Mouse (Mus musculus) liver, embryonic 14.5 days (tissue): Measurements from ENCODE around the gene Agbl4.

ENCODE experiments used
- CTCF ChIP-seq: IDR thresholded peaks from 2 replicates; pipeline ENCODE4 v1.5.1; 2016; ENCODE audit warnings: antibody characterized with exemption, low read depth, control low read depth
- EP300 ChIP-seq: IDR thresholded peaks from 2 replicates; pipeline ENCODE4 v1.6.1; 2016; ENCODE audit warnings: antibody characterized with exemption, low read depth

DNA sequence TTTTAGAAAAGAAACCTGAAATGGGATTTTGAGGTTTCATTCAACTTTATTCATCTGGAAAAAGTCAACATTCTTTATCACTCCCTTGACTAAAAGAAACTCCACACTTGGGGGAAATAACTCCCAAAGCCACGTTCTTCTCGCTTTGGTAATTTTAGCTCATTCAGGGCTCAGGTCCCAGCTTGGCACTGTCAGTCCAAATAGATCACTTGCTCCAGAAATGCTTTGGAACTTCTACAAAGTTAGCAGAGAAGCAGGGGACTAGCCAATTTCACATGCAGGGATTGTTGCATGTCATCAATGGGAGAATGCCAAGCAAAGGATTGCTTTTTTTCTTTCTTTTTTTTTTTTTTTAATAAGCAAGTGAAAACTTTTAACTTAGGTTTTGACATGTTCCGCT is 1022.6 kb downstream of the Agbl4 start:
- TF ChIP-seq EP300 (no peak), CTCF (no peak)
